Mouse (Mus musculus) thymus, adult 2 months (tissue): ENCODE measurements at regions not wholly inside any gene's neighbourhood (a gene's known extent, or its start where the extent isn't known, plus 50 kb on each side); places are given as distances from the start of the nearest gene placed in this dataset.

Source experiments
- DNase-seq: peaks from one replicate; pipeline ENCODE4 v3.0.0; 2021
- H3K27ac ChIP-seq: fragments of 200-500 bp; 2 replicates; pipeline ENCODE4 v1.5.1; 2012; ENCODE audit warnings: low read length, control low read depth; ENCODE audit not compliant: control insufficient read depth, insufficient read depth
- H3K27me3 ChIP-seq: fragments of 200-500 bp; 2 replicates; pipeline ENCODE4 v1.6.1; 2012; ENCODE audit warnings: mild to moderate bottlenecking, low read length, moderate library complexity, mixed read lengths; ENCODE audit not compliant: control insufficient read depth, insufficient read depth
- H3K36me3 ChIP-seq: fragments of 200-500 bp; 2 replicates; pipeline ENCODE4 v1.6.1; 2012; ENCODE audit warnings: mild to moderate bottlenecking, low read length, moderate library complexity; ENCODE audit not compliant: control insufficient read depth, insufficient read depth
- H3K4me1 ChIP-seq: fragments of 200-500 bp; replicated peaks from 2 replicates; pipeline ENCODE4 v1.6.1; 2012; ENCODE audit warnings: low read length; ENCODE audit not compliant: control insufficient read depth, insufficient read depth
- H3K4me3 ChIP-seq: fragments of 200-500 bp; 2 replicates; pipeline ENCODE4 v1.5.1; 2012; ENCODE audit warnings: mild to moderate bottlenecking, low read length, control low read depth, moderate library complexity; ENCODE audit not compliant: control insufficient read depth, insufficient read depth
- CTCF ChIP-seq: fragments of 200-500 bp; IDR thresholded peaks from 2 replicates; pipeline ENCODE4 v1.5.1; 2012; ENCODE audit warnings: mild to moderate bottlenecking, control low read depth, low read length, moderate library complexity, borderline replicate concordance; ENCODE audit not compliant: control insufficient read depth, poor library complexity, insufficient read depth; ENCODE audit errors: extremely low read depth
- POLR2A ChIP-seq: fragments of 200-500 bp; IDR thresholded peaks from 2 replicates; pipeline ENCODE4 v1.6.1; 2012; ENCODE audit warnings: mild to moderate bottlenecking, low read length, control low read depth, moderate library complexity; ENCODE audit not compliant: control insufficient read depth, poor library complexity, insufficient read depth; ENCODE audit errors: extremely low read depth
- WGBS: fragments of 180-500 bp; shearing (Covaris S2); methylation state at CpG from one replicate; pipeline ENCODE4 v1.1.7; 2018; 5-methylcytosine and 5-hydroxymethylcytosine counted together

DNA sequence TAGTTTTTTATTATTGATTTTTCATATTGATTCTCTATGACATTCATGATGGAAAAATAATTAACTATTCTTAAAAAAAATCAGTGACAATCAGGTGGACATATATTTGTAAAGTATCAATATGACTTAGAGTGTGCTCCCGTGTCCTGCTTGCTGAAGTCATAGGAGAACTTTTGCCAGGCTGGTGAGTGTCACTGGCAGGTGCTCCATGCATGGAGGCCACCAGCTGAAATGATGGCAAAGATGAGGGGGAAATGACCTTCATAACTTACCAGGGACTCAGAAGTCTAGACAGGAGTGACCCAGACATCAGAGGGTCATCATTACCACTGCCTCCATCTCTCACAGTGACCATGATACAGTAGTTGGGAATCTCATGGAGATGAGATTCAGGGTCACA lies 62.5 kb upstream of the Arl4c start:
- Histone ChIP-seq H3K36me3 (no peaks in the 10 kb centered on the region), H3K27me3 (no peaks in the 10 kb centered on the region), H3K4me3 (no peak overlapping the region), H3K27ac (no peak overlapping the region), H3K4me1 (no peaks in the 10 kb centered on the region)
- 97% methylated on average over 1 of the region's 1 CpGs for WGBS
- DNase-seq, result no peak
- TF ChIP-seq POLR2A (no peak), CTCF (no peak)

DNA sequence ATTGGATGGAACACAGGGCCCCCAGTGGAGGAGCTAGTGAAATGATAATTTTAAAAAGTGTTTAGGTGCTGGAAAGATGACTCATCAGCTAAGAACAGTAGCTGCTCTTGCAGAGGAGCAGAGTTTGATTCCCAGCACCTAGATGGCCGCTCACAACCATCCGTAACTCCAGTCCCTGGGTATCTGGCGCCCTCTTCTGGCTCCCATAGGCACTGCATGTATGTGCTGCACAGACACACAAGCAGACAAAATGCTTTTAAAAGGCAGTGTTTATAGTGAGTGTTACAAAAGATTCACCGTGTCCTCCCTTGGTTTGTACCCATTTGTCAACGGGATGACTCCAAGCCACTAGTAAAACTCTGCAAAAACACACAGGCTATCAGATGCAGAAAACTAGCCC lies 75.0 kb upstream of the Arl4c start:
- WGBS, result 91% methylated on average over 5 of the region's 5 CpGs
- no peak for DNase-seq
- TF ChIP-seq POLR2A (no peak), CTCF (0 out of 2 replicates have a peak, but pooled peaks have one; percentile 23)
- no peaks in the 10 kb centered on the region for H3K4me1 ChIP-seq
- no peak overlapping the region for H3K27ac ChIP-seq
- no peaks in the 10 kb centered on the region for H3K27me3 ChIP-seq
- H3K36me3 ChIP-seq, result no peaks in the 10 kb centered on the region
- H3K4me3 ChIP-seq, result no peak overlapping the region

DNA sequence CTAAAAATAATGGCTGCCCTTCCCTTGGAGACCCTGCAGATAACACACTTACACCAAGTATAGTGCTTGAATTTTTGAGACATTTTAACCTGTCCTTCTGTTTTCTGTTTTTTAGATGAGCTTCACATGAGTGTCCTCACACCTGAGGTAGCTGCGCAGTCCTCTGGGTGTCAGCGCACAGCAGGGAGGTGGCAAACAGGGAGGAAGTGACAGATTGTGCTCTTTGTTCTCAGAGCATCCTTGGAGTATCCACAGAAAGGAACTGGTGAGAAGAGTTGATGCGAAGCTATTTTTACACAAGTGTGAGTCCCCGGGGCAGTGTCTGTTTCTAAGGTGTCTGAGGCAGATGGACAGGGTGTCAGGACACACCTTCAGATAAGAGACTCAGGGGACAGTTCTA lies 78.2 kb upstream of the Arl4c start:
- no peak for TF ChIP-seq POLR2A
- no peak for TF ChIP-seq CTCF
- Histone ChIP-seq H3K36me3 (no peaks in the 10 kb centered on the region), H3K4me3 (no peak overlapping the region), H3K4me1 (no peaks in the 10 kb centered on the region), H3K27me3 (no peaks in the 10 kb centered on the region), H3K27ac (no peak overlapping the region)
- WGBS, result 86% methylated on average over 4 of the region's 4 CpGs
- no peak for DNase-seq

DNA sequence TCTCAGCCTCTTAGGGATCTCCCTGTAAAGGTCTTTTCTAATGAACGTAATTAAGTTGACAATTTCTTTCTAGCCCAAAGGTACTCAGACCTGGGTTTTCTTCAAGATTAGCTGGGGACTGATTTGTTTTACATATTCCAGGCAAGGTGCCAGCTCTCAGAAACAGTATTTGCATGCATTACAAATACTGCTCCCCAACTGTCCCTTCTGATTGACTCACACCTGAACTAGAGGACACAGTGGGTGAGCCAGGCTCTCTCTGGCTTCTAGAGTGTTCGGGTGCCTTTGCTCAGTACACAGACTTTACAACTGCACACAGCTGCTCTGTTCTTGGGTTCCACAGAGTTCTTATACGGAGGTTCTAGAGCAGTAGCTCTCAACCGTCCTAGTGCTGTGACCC lies 81.1 kb upstream of the Arl4c start:
- WGBS, result 91% methylated on average over 4 of the region's 4 CpGs
- Histone ChIP-seq H3K27ac (no peak overlapping the region), H3K4me1 (no peaks in the 10 kb centered on the region), H3K27me3 (no peaks in the 10 kb centered on the region), H3K4me3 (no peak overlapping the region), H3K36me3 (no peaks in the 10 kb centered on the region)
- TF ChIP-seq CTCF (no peak), POLR2A (no peak)
- DNase-seq, result no peak

- H3K36me3 ChIP-seq, result no peaks in the 10 kb centered on the region
- no peaks in the 10 kb centered on the region for H3K27me3 ChIP-seq
- H3K4me3 ChIP-seq, result no peak overlapping the region
- no peaks in the 10 kb centered on the region for H3K4me1 ChIP-seq
- 58% methylated on average over 4 of the region's 5 CpGs for WGBS
- DNase-seq, result no peak
- no peak overlapping the region for H3K27ac ChIP-seq
- no peak for TF ChIP-seq CTCF
These were observed 83.0 kb upstream of the Arl4c start for GRCm38 (mm10) chr1:88784866-88785620.

DNA sequence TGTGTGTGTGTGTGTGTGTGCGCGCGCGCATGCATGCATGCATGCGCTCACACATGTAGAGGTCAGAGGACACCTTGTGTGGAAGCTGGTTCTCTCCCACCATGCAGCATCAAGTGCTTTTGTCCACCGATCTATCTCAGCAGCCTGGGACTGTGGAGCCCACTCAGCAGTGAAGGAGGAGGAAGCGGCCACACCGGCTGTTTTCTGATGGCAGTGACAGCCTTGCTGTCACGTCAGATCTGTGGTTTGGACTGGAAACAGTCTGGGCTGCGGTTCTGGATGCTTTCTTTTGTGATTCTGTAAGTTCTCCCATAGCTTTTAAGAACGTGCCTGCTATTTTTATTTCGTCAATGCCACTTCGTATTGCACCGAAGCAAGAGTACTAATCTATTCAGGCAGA lies 84.0 kb upstream of the Arl4c start:
- Histone ChIP-seq H3K27me3 (no peaks in the 10 kb centered on the region), H3K4me3 (no peak overlapping the region), H3K36me3 (no peaks in the 10 kb centered on the region), H3K27ac (no peak overlapping the region), H3K4me1 (no peaks in the 10 kb centered on the region)
- TF ChIP-seq POLR2A (no peak), CTCF (no peak)
- no peak for DNase-seq
- 44% methylated on average over 14 of the region's 14 CpGs for WGBS

- DNase-seq, result no peak
- H3K27ac ChIP-seq, result no peak overlapping the region
- 89% methylated on average over 7 of the region's 7 CpGs for WGBS
- no peaks in the 10 kb centered on the region for H3K36me3 ChIP-seq
- no peaks in the 10 kb centered on the region for H3K27me3 ChIP-seq
- H3K4me3 ChIP-seq, result no peak overlapping the region
- H3K4me1 ChIP-seq, result no peaks in the 10 kb centered on the region
- TF ChIP-seq POLR2A (no peak), CTCF (no peak)
These were observed 88.7 kb upstream of the Arl4c start for GRCm38 (mm10) chr1:88790674-88791073.
